Mouse (Mus musculus) heart, embryonic 11.5 days (tissue): Measurements from ENCODE around the gene Rmnd1. TPM values are rescaled to one million over a fixed set of nuclear protein-coding genes. Genes with fewer than 3 reads are reported as not detected.
"Not testable (repeated sequence)": the region's sequence is repeated elsewhere in the genome, so short reads cannot be mapped to it uniquely, and the experiment has no call there.

Experiments used
- ATAC-seq: fragments of 200-750 bp; cut with Nextera tagmentation; replicated peaks from 2 replicates; pipeline ENCODE4 v1.8.0; 2017; ENCODE audit warnings: moderate library complexity; ENCODE audit not compliant: insufficient number of reproducible peaks, low FRiP score, low TSS enrichment
- H3K27ac ChIP-seq: fragments of 300-500 bp; sonication (generic); 2 replicates; pipeline ENCODE4 v1.5.1; 2014; ENCODE audit warnings: mild to moderate bottlenecking, low read depth, low read length
- H3K27me3 ChIP-seq: fragments of 300-500 bp; sonication (generic); 2 replicates; pipeline ENCODE4 v1.6.1; 2014; ENCODE audit warnings: mild to moderate bottlenecking, low read length, mixed read lengths; ENCODE audit not compliant: control insufficient read depth, insufficient read depth
- H3K36me3 ChIP-seq: fragments of 300-500 bp; sonication (generic); 2 replicates; pipeline ENCODE4 v1.6.1; 2014; ENCODE audit warnings: mild to moderate bottlenecking, low read length, moderate library complexity, mixed read lengths; ENCODE audit not compliant: control insufficient read depth, insufficient read depth
- H3K4me1 ChIP-seq: fragments of 300-500 bp; sonication (generic); 2 replicates; pipeline ENCODE4 v1.6.1; 2014; ENCODE audit warnings: low read length; ENCODE audit not compliant: control insufficient read depth, insufficient read depth
- H3K4me2 ChIP-seq: fragments of 300-500 bp; sonication (generic); 2 replicates; pipeline ENCODE4 v1.6.1; 2014; ENCODE audit warnings: mild to moderate bottlenecking, moderate library complexity
- H3K4me3 ChIP-seq: fragments of 300-500 bp; sonication (generic); 2 replicates; pipeline ENCODE4 v1.5.1; 2014; ENCODE audit warnings: low read depth, low read length
- H3K9ac ChIP-seq: fragments of 300-500 bp; sonication (generic); 2 replicates; pipeline ENCODE4 v1.6.1; 2014; ENCODE audit warnings: mild to moderate bottlenecking, low read depth, low read length, moderate library complexity
- H3K9me3 ChIP-seq: fragments of 300-500 bp; sonication (generic); replicated peaks from 2 replicates; pipeline ENCODE4 v1.6.1; 2016; ENCODE audit warnings: low read length; ENCODE audit not compliant: control insufficient read depth
- WGBS: fragments of 180-500 bp; shearing (Covaris S2); extraction: QIAGEN DNeasy Blood & Tissue Kit; methylation state at CpG from one replicate; pipeline ENCODE4 v1.1.7; 2014; ENCODE audit not compliant: insufficient replicate concordance; 5-methylcytosine and 5-hydroxymethylcytosine counted together
- polyA plus RNA-seq: library from polyadenylated mRNA; unstranded; fragments of >200 nt; fragmentation: Nextera tagmentation; extraction: Ambion mirVana; gene quantifications from 2 replicates; pipeline ENCODE4 v1.2.1, GENCODE M21; 2014

The Rmnd1 gene
- polyA plus RNA-seq, 1 experiment from 2014 or later = 91.7 TPM

DNA sequence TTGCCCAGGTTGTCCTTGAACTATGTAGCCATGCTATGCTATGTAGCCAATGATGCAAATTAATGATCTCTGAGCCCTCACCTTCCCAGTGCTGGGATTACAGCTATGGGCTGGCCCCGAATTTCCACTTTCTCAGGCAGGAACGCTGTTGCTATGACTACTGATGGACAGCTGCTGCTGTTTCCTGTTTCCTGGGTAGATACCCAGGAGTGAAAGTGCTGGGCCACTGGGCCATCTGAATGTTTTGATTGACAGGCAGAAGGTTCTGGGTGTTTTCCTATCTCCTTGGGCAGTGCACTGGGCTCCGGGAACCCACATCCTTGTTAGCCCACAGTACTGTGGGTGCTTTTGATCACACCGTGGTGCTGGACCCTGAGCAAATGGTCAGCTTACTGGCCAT is 24.2 kb upstream of the Rmnd1 start:
- H3K27me3 ChIP-seq = no peaks in the 10 kb centered on the region
- WGBS = 57% methylated on average over 4 of the region's 4 CpGs

DNA sequence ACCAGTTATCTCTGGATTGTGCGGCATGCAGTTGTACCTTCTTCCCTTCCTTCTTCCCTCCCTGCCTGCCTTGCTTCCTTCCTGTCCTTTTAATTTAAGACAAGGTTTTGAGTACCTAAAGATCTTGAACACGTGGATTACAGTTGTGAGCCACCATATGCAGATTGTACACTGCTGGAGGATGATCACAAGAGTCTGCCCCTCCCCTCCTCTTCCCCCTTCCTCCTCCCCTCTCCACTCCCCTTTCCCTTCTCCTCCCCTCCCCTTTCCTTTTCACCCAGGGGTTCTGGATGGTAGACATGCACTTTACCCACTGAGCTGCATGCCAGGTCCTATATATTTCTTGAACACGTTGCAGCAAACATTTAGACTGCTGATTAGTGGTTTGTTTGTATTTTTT is 3.2 kb upstream of the Rmnd1 start:
- Histone ChIP-seq H3K27me3 (no peaks in the 10 kb centered on the region), H3K4me2 (no peak overlapping the region), H3K9me3 (no peaks in the 10 kb centered on the region), H3K27ac (no peak overlapping the region), H3K4me1 (peaks cover 6% of the 10 kb centered on the region; the same call in 1 of the 2 replicates), H3K9ac (no peak overlapping the region), H3K36me3 (peaks cover 5% of the 10 kb centered on the region; the same call in 1 of the 2 replicates), H3K4me3 (no peak overlapping the region)
- no peak for ATAC-seq
- 86% methylated on average over 3 of the region's 3 CpGs for WGBS

More for the DNA sequence above, 24.2 kb upstream of the Rmnd1 start:
- no peak for ATAC-seq
- no peak overlapping the region for H3K4me2 ChIP-seq
- H3K9me3 ChIP-seq = no peaks in the 10 kb centered on the region
- no peak overlapping the region for H3K4me3 ChIP-seq
- no peak overlapping the region for H3K27ac ChIP-seq
- peaks cover 5% of the 10 kb centered on the region; the same call in 1 of the 2 replicates for H3K36me3 ChIP-seq
- no peak overlapping the region for H3K9ac ChIP-seq
- no peaks in the 10 kb centered on the region for H3K4me1 ChIP-seq

DNA sequence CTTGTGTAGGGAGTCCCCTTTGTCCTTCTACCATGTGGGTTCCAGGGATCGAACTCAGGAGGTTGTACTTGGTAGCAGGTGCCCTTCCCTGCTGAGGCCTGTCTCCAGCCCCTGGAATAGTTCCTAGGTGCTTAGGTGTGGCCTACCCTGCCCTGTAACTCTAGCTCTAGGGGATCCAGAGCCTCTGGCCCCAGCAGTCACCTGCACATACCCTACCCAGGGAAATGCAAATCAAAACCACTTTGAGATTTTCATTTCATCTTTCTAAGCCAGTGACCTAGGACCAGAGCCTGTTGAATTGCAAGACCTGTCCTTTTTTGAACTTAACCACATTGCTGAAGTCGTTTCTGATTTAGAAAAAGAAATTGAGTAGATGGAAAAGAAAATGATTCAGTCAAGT is 1.7 kb upstream of the Rmnd1 start:
- H3K9ac ChIP-seq, H3K9me3 ChIP-seq, H3K27ac ChIP-seq, ATAC-seq, H3K4me1 ChIP-seq, H3K36me3 ChIP-seq, H3K4me3 ChIP-seq, H3K4me2 ChIP-seq, H3K27me3 ChIP-seq: not testable (repeated sequence)
- 90% methylated on average over 2 of the region's 2 CpGs for WGBS

DNA sequence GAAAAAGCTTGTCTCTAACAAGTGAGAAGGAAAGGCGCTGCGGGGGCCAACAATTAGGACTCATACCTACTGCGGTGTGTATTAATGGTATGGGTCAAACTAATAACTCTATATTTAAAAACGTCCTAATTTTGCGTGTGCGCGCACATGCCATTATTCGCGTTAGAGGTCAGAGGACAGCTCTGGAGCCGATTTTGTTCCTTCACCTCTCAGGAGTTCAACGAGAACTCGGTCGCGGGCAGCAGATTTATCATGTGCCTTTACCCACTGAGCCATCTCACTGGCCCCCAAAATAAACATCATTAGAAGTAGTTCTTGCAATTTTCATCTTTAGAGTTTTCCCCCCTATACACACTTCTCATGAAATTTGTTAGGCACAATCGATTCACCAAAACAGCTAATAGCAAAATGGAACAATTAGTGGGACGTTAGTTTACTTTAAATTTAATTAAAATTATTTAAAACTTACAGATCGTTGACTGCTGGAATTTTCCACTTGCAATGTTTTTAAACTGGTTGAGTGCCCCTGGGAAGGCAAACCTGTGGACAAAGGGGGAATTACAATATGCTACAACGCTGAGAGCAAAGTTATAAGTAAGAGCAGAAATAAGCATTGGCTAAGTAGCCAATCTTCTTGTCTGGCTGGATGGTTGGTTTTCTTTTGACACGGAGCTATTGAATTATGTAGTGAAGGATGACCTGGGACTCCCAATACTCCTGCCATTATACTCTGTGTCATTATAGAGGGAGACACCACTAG is 988 bp upstream of the Rmnd1 start:
- ATAC-seq = no peak
- Histone ChIP-seq H3K4me3 (peak overlapping the region; percentile 72), H3K36me3 (no peaks in the 10 kb centered on the region; the same call in 1 of the 2 replicates), H3K9me3 (no peaks in the 10 kb centered on the region), H3K27ac (peak overlapping the region; percentile 91), H3K27me3 (no peaks in the 10 kb centered on the region), H3K9ac (peak overlapping the region; percentile 78), H3K4me2 (peak overlapping the region; percentile 72), H3K4me1 (peaks cover 7% of the 10 kb centered on the region; the same call in 1 of the 2 replicates)
- WGBS = 11% methylated on average over 19 of the region's 19 CpGs

DNA sequence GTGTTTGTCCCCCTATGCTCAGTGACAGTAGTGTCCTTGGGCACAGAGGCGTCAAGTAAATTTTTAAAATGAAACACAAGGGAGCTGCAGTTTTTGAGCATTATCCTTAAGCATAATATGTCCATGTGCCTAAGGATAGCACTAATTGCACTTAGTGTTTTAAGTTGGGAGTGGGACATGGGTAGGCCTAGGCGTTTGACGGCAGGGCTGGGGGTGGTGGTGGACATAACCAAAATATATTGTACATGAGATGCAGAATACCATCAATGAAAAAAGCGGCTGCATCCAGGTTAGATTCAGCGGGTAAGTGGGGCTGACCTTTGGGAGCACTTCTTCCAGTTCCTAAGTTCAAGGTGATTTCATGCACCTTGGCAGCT is 454 bp downstream of the Rmnd1 start:
- Histone ChIP-seq H3K27ac (peak overlapping the region; percentile 47; the same call in 1 of the 2 replicates), H3K9me3 (no peaks in the 10 kb centered on the region), H3K4me3 (peak overlapping the region; percentile 71), H3K36me3 (no peaks in the 10 kb centered on the region; the same call in 1 of the 2 replicates), H3K27me3 (no peaks in the 10 kb centered on the region), H3K4me2 (peak overlapping the region; percentile 87), H3K9ac (peak overlapping the region; percentile 85), H3K4me1 (peaks cover 7% of the 10 kb centered on the region; the same call in 1 of the 2 replicates)
- WGBS = 12% methylated on average over 5 of the region's 5 CpGs
- peak; percentile 11 for ATAC-seq

DNA sequence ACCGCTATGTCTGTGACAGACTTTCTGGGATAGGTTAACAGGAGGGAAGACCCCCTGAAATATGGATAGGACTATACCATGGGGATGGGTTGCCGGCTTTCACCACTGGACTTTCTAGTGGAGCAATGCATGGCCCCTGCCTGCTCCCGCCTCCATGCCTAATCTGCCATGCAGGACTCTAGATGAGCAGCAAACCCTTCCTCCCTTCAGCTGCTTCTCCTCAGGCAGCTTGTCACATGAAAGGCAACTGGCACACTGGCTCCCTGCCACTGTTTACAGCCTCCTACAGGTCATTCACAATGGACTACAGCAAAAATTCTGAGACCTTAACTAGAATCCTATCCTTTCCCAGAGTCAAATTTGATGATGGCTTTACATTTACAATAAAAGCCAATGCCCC is 1.4 kb downstream of the Rmnd1 start:
- H3K4me3 ChIP-seq = no peak overlapping the region; the same call in 1 of the 2 replicates
- H3K9me3 ChIP-seq = no peaks in the 10 kb centered on the region
- peaks cover 7% of the 10 kb centered on the region; the same call in 1 of the 2 replicates for H3K4me1 ChIP-seq
- peak overlapping the region; percentile 85; the same call in 1 of the 2 replicates for H3K9ac ChIP-seq
- no peaks in the 10 kb centered on the region for H3K27me3 ChIP-seq
- H3K36me3 ChIP-seq = peaks cover 4% of the 10 kb centered on the region
- ATAC-seq = no peak
- no peak overlapping the region for H3K27ac ChIP-seq
- H3K4me2 ChIP-seq = peak overlapping the region; percentile 87
- WGBS = 79% methylated on average over 3 of the region's 3 CpGs

DNA sequence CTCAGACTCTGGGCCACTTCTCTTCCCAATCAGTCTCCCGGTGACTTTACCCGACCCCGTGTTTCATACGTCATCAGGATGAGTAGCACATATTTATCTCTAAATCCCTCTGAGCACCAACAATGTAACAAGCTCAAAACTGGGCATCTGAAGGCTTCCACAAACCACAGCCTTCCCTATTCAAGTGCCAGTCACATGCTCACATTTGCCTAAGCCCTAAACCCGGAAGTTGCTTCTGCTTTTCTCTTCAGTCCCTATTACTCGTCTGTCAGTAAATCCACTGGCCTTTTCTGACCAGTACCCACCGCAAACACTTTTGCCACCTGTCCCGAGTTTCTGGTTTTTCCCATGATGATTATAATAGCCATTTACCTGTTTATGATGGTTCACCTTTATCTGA is 1.8 kb downstream of the Rmnd1 start:
- ATAC-seq = no peak
- Histone ChIP-seq H3K4me1 (peaks cover 7% of the 10 kb centered on the region; the same call in 1 of the 2 replicates), H3K36me3 (peaks cover 6% of the 10 kb centered on the region), H3K9ac (no peak overlapping the region), H3K27me3 (no peaks in the 10 kb centered on the region), H3K4me3 (no peak overlapping the region), H3K9me3 (no peaks in the 10 kb centered on the region), H3K27ac (no peak overlapping the region), H3K4me2 (no peak overlapping the region)
- WGBS = 87% methylated on average over 8 of the region's 8 CpGs

DNA sequence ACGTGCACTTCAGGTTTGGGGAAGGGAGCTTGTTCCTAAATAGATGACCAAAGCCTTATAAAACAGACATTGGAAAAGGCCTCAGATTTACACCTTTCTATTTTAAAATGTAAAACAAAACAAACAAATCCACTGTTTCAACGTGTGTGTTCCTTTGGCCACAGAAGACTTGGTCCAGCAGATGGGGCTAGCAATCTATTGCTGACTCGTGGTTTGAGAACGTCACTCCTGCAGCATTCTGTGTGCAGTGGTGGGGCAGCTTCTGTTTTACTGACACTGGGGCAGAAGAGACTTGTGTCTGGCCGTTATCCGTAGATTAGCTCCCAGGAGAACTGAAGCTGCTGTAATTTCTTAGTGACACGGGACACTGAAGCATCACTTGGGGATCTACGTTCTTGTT is 6.9 kb downstream of the Rmnd1 start:
- no peak overlapping the region for H3K4me3 ChIP-seq
- WGBS = 81% methylated on average over 8 of the region's 8 CpGs
- ATAC-seq = no peak
- H3K4me1 ChIP-seq = no peaks in the 10 kb centered on the region
- peaks cover 13% of the 10 kb centered on the region for H3K36me3 ChIP-seq
- no peaks in the 10 kb centered on the region; the same call in 1 of the 2 replicates for H3K9me3 ChIP-seq
- H3K9ac ChIP-seq = no peak overlapping the region
- H3K4me2 ChIP-seq = no peak overlapping the region
- no peaks in the 10 kb centered on the region for H3K27me3 ChIP-seq
- no peak overlapping the region for H3K27ac ChIP-seq

DNA sequence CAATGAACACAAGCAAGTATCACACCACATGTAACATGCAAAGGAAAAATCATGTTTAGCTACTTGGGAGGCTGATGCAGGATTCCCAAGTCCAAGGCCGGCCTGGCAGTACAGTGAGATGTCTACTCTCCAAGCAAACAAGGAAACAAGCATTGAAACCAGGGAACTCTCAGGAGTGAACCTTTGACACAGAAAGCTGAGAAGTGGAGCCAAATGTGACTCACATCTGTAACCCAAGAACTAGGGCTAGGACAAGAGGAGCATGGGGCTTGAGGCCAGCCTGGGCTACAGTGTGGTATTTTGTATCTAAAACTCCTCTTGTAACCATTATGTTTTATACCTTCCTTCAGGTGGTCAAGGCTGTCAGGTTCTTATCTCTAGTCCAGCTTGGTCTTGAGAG is 25.0 kb downstream of the Rmnd1 start:
- Histone ChIP-seq H3K27me3 (no peaks in the 10 kb centered on the region), H3K27ac (no peak overlapping the region), H3K4me1 (peaks cover 14% of the 10 kb centered on the region), H3K4me2 (no peak overlapping the region), H3K4me3 (no peak overlapping the region), H3K36me3 (peaks cover 19% of the 10 kb centered on the region), H3K9me3 (no peaks in the 10 kb centered on the region), H3K9ac (no peak overlapping the region)
- no peak for ATAC-seq
- WGBS = 92% methylated on average over 1 of the region's 1 CpGs
